Mouse (Mus musculus): ENCODE results near the gene Bola2.

DNA sequence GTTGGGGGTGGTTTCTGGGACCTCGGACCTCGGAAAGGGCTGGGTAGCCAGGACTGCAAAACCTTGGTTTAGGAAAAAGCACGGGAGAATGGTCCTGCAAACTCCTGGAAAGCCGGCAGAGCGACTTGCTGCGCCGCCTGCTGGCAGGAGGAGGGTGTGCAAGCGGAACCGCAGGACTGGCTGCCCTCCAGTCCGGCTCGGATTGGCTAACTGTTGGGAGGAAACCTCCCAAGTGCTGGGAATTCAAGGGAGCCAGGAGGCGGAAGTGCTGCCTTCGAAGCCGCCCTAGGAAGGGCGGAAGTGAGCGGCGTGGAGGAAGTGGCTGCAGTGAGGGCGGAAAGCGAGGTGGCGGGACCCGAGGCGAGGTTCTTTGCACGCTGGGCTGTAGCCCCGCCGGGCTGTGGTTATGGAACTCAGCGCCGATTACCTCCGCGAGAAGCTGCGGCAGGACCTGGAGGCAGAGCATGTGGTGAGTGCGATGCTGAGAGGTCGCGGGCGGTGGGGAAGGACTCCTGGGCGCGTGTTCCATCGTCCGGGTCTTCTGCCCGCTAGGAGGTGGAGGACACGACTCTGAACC is 518 bp downstream of the Bola2 start, which contains the start of gene Slx1b:
- TF ChIP-seq MAFK (IDR thresholded peaks at IDR 0.05; ENCODE audit: insufficient replicate concordance, low read length), result no peak
- no peak for TF ChIP-seq ZC3H11A (IDR thresholded peaks at IDR 0.05; ENCODE audit: low read depth, low read length)
- peak; percentile 30; the same call in 1 of the 2 replicates for TF ChIP-seq ETS1 (conservative IDR thresholded peaks at IDR 0.05; ENCODE audit: low read depth, low read length)

Measured in CH12.LX (cell line).